Mouse (Mus musculus) erythroblast, embryonic 14.5 days (primary cell): ENCODE measurements around the gene Ptpn3.

Experiments
- GATA1 ChIP-seq: IDR thresholded peaks from 2 replicates; pipeline ENCODE4 v1.6.1; 2012; ENCODE audit warnings: low read length, inconsistent platforms, mixed read lengths
- TAL1 ChIP-seq: IDR thresholded peaks from 3 replicates; pipeline ENCODE4 v1.6.1; 2012; ENCODE audit warnings: low read length, inconsistent platforms, mixed read lengths

GRCm38 (mm10) chr4:57211706-57212105 is 89.9 kb downstream of the Ptpn3 start:
- TF ChIP-seq GATA1 (no peak), TAL1 (no peak)
